Mouse (Mus musculus): ENCODE data around the gene Zfp36l2.

- no peak for TF ChIP-seq CTCF (IDR thresholded peaks at IDR 0.05; ENCODE audit: low read depth, low read length)
- peak; percentile 37; the same call in 1 of the 2 replicates for TF ChIP-seq POLR2A (IDR thresholded peaks at IDR 0.05; ENCODE audit: borderline replicate concordance, low read depth, low read length)
These were observed 721 bp upstream of the Zfp36l2 start for GRCm38 (mm10) chr17:84188374-84188961.
